Comparison of ENCODE assay signal across 15 mouse cellular contexts in genomic region chr12:110059321-110059720, GRCm38 (mm10).
"Had no signal": no experiment of that assay in that cellular context is flagged by ENCODE, and none has a peak within 500 bp of the region (broad histone marks: within the 10 kb centered on the region; RNA-seq: fewer than 3 reads in every experiment).

No protein-coding gene starts in this region.

- H3K4me1 ChIP-seq: neural tube, embryonic 15.5 days; stomach, embryonic 15.5 days had no signal

- H3K27me3 ChIP-seq: neural tube, embryonic 15.5 days; stomach, embryonic 15.5 days had no signal

- DNase-seq: retina, postnatal 1 day; right cerebral cortex, adult 18-20 months; right cerebral cortex, postnatal 14 days; right cerebral cortex, postnatal 25 days; right cerebral cortex, postnatal 4 days; spleen, adult 18-20 months; thymus, adult 18-20 months; thymus, adult 2 months; thymus, postnatal 14 days; thymus, postnatal 25 days; thymus, postnatal 36 days; thymus, postnatal 4 days had no signal

- H3K9ac ChIP-seq: neural tube, embryonic 15.5 days; stomach, embryonic 15.5 days had no signal

- H3K36me3 ChIP-seq: neural tube, embryonic 15.5 days; stomach, embryonic 15.5 days had no signal

- H3K9me3 ChIP-seq: neural tube, embryonic 15.5 days; stomach, embryonic 15.5 days had no signal

- H3K4me3 ChIP-seq: neural tube, embryonic 15.5 days; stomach, embryonic 15.5 days had no signal

- H3K27ac ChIP-seq: neural tube, embryonic 15.5 days; stomach, embryonic 15.5 days; stomach, postnatal 0 days had no signal

- H3K4me2 ChIP-seq: neural tube, embryonic 15.5 days; stomach, embryonic 15.5 days had no signal
